Mouse (Mus musculus): Measurements from ENCODE around the gene Igtp. TPM values are rescaled to one million over a fixed set of nuclear protein-coding genes. Genes with fewer than 3 reads are reported as not detected.
"Not testable (repeated sequence)": the region's sequence is repeated elsewhere in the genome, so short reads cannot be mapped to it uniquely, and the experiment has no call there.

Igtp gene
- polyA plus RNA-seq, 1 experiment from 2014 or later, result 2.4 TPM

DNA sequence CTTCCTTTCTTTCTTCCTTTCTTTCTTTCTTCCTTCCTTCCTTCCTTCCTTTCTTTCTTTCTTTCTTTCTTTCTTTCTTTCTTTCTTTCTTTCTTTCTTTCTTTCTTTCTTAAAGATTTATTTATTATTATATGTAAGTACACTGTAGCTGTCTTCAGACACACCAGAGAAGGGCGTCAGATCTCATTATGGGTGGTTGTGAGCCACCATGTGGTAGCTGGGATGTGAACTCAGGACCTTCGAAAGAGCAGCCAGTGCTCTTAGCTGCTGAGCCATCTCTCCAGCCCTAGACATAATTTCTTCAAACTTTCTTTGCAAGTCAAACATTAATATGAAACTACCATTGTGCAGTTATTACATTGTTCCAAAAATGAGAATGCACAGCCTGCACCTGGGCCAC, 25.5 kb downstream of the Igtp start:
- not testable (repeated sequence) for H3K9ac ChIP-seq; DNase-seq (ENCODE audit: low spot score); H3K27me3 ChIP-seq (ENCODE audit: control insufficient read depth, insufficient read depth, low read length); H3K36me3 ChIP-seq (replicated peaks; ENCODE audit: control insufficient read depth, insufficient read depth); H3K4me2 ChIP-seq (replicated peaks); H3K9me3 ChIP-seq (ENCODE audit: control insufficient read depth, low read length); ATAC-seq (ENCODE audit: low FRiP score); H3K4me1 ChIP-seq (replicated peaks; ENCODE audit: control insufficient read depth, insufficient read depth, low read length); H3K4me3 ChIP-seq (replicated peaks; ENCODE audit: low read length); H3K27ac ChIP-seq
- 82% methylated on average over 2 of the region's 2 CpGs for WGBS

DNA sequence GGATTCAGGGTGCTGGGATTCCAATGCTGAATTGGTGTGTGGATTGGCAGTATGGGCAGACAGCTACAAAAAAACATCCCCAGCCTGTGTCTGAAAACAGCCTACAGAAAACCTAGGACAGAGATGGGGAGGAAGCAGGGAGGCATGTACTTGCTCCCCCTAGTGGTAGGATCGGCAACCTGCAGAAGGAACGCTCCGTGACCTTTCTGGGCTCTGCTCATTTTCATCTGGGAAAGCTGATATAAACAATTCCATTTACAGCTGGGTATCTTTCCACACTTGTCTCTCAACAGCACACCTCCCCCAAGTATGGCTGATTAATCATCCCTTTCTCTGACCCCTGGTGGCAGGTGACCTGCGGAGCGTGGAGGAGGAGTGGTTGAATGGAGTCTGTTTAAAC, 26.3 kb downstream of the Igtp start:
- H3K27ac ChIP-seq, result no peak overlapping the region
- 0 out of 2 replicates have a peak overlapping the region, but pooled peaks have one; percentile 12 for H3K4me2 ChIP-seq (replicated peaks)
- DNase-seq (ENCODE audit: low spot score), result peak; percentile 74
- ATAC-seq (ENCODE audit: low FRiP score), result no peak
- H3K27me3 ChIP-seq (ENCODE audit: control insufficient read depth, insufficient read depth, low read length), result no peaks in the 10 kb centered on the region
- no peak overlapping the region for H3K9ac ChIP-seq
- no peaks in the 10 kb centered on the region for H3K9me3 ChIP-seq (ENCODE audit: control insufficient read depth, low read length)
- no peaks in the 10 kb centered on the region for H3K4me1 ChIP-seq (replicated peaks; ENCODE audit: control insufficient read depth, insufficient read depth, low read length)
- H3K36me3 ChIP-seq (replicated peaks; ENCODE audit: control insufficient read depth, insufficient read depth), result no peaks in the 10 kb centered on the region
- WGBS, result 6% methylated on average over 5 of the region's 5 CpGs
- no peak overlapping the region for H3K4me3 ChIP-seq (replicated peaks; ENCODE audit: low read length)

DNA sequence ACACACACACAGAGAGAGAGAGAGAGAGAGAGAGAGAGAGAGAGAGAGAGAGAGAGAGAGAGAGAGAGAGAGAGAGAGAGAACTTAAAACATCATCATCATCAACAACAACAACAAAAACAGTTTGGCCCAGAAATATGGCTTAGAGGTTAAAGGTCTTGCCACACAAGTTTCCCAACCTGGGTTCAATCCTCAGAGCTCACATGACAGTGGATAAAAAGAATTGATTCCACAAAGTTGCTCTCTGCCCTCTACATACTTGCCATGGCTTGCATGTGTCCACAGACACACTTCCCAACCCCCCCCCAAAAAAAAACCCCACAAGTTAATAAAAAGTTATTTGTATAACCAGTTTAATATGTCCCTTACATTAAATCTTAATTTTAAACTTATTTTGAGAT, 27.1 kb downstream of the Igtp start:
- H3K4me2 ChIP-seq (replicated peaks), result no peak overlapping the region
- no peak for ATAC-seq (ENCODE audit: low FRiP score)
- no peak overlapping the region for H3K27ac ChIP-seq
- no peaks in the 10 kb centered on the region for H3K36me3 ChIP-seq (replicated peaks; ENCODE audit: control insufficient read depth, insufficient read depth)
- no peaks in the 10 kb centered on the region for H3K27me3 ChIP-seq (ENCODE audit: control insufficient read depth, insufficient read depth, low read length)
- DNase-seq (ENCODE audit: low spot score), result no peak
- no peak overlapping the region for H3K9ac ChIP-seq
- H3K4me3 ChIP-seq (replicated peaks; ENCODE audit: low read length), result no peak overlapping the region
- H3K9me3 ChIP-seq (ENCODE audit: control insufficient read depth, low read length), result no peaks in the 10 kb centered on the region
- no peaks in the 10 kb centered on the region for H3K4me1 ChIP-seq (replicated peaks; ENCODE audit: control insufficient read depth, insufficient read depth, low read length)

DNA sequence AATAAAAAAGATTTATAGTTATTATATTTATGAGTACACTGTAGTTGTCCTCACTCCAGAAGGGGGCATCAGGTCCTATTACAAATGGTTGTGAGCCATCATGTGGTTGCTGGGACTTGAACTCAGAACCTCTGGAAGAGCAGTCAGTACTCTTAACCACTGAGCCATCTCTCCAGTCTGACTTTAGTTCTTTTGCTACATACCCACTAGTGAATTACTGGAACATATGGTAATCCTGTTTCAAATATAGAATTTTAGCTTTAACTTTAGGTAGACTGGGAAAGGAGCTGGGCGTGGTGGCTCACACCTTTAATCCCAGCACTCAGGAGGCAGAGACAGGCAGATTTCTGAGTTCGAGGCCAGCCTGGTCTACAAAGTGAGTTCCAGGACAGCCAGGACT, 28.7 kb downstream of the Igtp start:
- H3K4me3 ChIP-seq (replicated peaks; ENCODE audit: low read length); H3K4me2 ChIP-seq (replicated peaks); DNase-seq (ENCODE audit: low spot score); H3K27ac ChIP-seq; ATAC-seq (ENCODE audit: low FRiP score); H3K9me3 ChIP-seq (ENCODE audit: control insufficient read depth, low read length); H3K36me3 ChIP-seq (replicated peaks; ENCODE audit: control insufficient read depth, insufficient read depth); H3K4me1 ChIP-seq (replicated peaks; ENCODE audit: control insufficient read depth, insufficient read depth, low read length); H3K27me3 ChIP-seq (ENCODE audit: control insufficient read depth, insufficient read depth, low read length); H3K9ac ChIP-seq: not testable (repeated sequence)
- 75% methylated on average over 2 of the region's 2 CpGs for WGBS

GRCm38 (mm10) chr11:58230396-58230910, 31.1 kb downstream of the Igtp start:
- WGBS, result 66% methylated on average over 16 of the region's 16 CpGs
- no peak overlapping the region for H3K4me3 ChIP-seq (replicated peaks; ENCODE audit: low read length)
- no peak for ATAC-seq (ENCODE audit: low FRiP score)
- H3K9ac ChIP-seq, result no peak overlapping the region
- no peak overlapping the region for H3K27ac ChIP-seq
- no peaks in the 10 kb centered on the region for H3K36me3 ChIP-seq (replicated peaks; ENCODE audit: control insufficient read depth, insufficient read depth)
- no peak for DNase-seq (ENCODE audit: low spot score)
- no peaks in the 10 kb centered on the region for H3K9me3 ChIP-seq (ENCODE audit: control insufficient read depth, low read length)
- H3K4me2 ChIP-seq (replicated peaks), result no peak overlapping the region
- H3K4me1 ChIP-seq (replicated peaks; ENCODE audit: control insufficient read depth, insufficient read depth, low read length), result no peaks in the 10 kb centered on the region
- no peaks in the 10 kb centered on the region for H3K27me3 ChIP-seq (ENCODE audit: control insufficient read depth, insufficient read depth, low read length)

DNA sequence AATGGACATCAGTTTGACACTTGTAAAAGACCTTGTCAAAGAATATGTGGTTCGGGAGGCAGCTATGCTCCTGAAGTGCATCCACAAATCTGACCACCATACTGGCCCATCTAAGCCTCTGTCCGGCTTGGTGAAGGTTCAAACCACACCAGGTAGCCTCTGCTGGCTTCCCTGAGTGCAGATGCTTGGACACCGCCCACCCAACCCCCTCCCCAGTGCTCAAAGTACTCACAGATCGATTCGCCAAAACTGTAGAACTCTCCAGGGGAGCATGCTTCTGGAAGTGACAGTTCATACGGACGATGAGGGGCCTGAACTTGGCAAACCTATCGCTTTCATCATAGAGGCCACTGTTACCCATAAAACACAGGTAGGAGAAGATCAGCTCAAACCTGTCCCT, 31.8 kb downstream of the Igtp start:
- Histone ChIP-seq H3K9me3 (ENCODE audit: control insufficient read depth, low read length) (no peaks in the 10 kb centered on the region), H3K4me3 (replicated peaks; ENCODE audit: low read length) (no peak overlapping the region), H3K27ac (no peak overlapping the region), H3K9ac (no peak overlapping the region), H3K4me1 (replicated peaks; ENCODE audit: control insufficient read depth, insufficient read depth, low read length) (no peaks in the 10 kb centered on the region), H3K36me3 (replicated peaks; ENCODE audit: control insufficient read depth, insufficient read depth) (no peaks in the 10 kb centered on the region), H3K4me2 (replicated peaks) (no peak overlapping the region), H3K27me3 (ENCODE audit: control insufficient read depth, insufficient read depth, low read length) (no peaks in the 10 kb centered on the region)
- no peak for ATAC-seq (ENCODE audit: low FRiP score)
- 92% methylated on average over 8 of the region's 8 CpGs for WGBS
- no peak for DNase-seq (ENCODE audit: low spot score)

DNA sequence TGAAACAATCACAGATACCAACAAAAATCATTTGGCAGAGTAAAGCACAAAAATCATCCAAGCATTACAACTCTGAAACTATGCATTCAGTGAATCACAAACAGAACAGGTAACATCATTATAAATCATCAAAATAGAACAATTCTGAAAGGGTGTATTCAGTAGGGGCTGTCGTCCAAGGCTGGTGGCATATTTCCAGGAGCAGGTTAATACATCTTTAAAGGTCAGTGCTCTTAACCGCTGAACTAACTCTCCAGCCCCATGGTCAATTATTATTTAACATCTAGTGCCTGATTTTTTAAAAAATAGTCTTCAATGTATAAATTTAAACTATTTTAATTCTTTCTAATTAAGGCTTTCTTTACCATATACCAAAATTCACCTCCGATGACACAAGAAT, 35.2 kb downstream of the Igtp start:
- DNase-seq (ENCODE audit: low spot score); H3K4me1 ChIP-seq (replicated peaks; ENCODE audit: control insufficient read depth, insufficient read depth, low read length); ATAC-seq (ENCODE audit: low FRiP score); H3K9me3 ChIP-seq (ENCODE audit: control insufficient read depth, low read length); H3K27me3 ChIP-seq (ENCODE audit: control insufficient read depth, insufficient read depth, low read length); H3K4me2 ChIP-seq (replicated peaks); H3K4me3 ChIP-seq (replicated peaks; ENCODE audit: low read length); H3K27ac ChIP-seq; H3K36me3 ChIP-seq (replicated peaks; ENCODE audit: control insufficient read depth, insufficient read depth); H3K9ac ChIP-seq: not testable (repeated sequence)
- WGBS, result 81% methylated on average over 3 of the region's 3 CpGs

- H3K4me3 ChIP-seq (replicated peaks; ENCODE audit: low read length), result no peak overlapping the region
- no peaks in the 10 kb centered on the region for H3K36me3 ChIP-seq (replicated peaks; ENCODE audit: control insufficient read depth, insufficient read depth)
- ATAC-seq (ENCODE audit: low FRiP score) (no peak), DNase-seq (ENCODE audit: low spot score) (no peak)
- WGBS, result 17% methylated on average over 6 of the region's 6 CpGs
- no peak overlapping the region for H3K9ac ChIP-seq
- no peaks in the 10 kb centered on the region for H3K27me3 ChIP-seq (ENCODE audit: control insufficient read depth, insufficient read depth, low read length)
- H3K9me3 ChIP-seq (ENCODE audit: control insufficient read depth, low read length), result no peaks in the 10 kb centered on the region
- no peak overlapping the region for H3K4me2 ChIP-seq (replicated peaks)
- no peak overlapping the region for H3K27ac ChIP-seq
- 0 out of 2 replicates have a peak, but pooled peaks cover 5% of the 10 kb centered on the region for H3K4me1 ChIP-seq (replicated peaks; ENCODE audit: control insufficient read depth, insufficient read depth, low read length)
These were observed 35.8 kb downstream of the Igtp start for GRCm38 (mm10) chr11:58235152-58235551.

DNA sequence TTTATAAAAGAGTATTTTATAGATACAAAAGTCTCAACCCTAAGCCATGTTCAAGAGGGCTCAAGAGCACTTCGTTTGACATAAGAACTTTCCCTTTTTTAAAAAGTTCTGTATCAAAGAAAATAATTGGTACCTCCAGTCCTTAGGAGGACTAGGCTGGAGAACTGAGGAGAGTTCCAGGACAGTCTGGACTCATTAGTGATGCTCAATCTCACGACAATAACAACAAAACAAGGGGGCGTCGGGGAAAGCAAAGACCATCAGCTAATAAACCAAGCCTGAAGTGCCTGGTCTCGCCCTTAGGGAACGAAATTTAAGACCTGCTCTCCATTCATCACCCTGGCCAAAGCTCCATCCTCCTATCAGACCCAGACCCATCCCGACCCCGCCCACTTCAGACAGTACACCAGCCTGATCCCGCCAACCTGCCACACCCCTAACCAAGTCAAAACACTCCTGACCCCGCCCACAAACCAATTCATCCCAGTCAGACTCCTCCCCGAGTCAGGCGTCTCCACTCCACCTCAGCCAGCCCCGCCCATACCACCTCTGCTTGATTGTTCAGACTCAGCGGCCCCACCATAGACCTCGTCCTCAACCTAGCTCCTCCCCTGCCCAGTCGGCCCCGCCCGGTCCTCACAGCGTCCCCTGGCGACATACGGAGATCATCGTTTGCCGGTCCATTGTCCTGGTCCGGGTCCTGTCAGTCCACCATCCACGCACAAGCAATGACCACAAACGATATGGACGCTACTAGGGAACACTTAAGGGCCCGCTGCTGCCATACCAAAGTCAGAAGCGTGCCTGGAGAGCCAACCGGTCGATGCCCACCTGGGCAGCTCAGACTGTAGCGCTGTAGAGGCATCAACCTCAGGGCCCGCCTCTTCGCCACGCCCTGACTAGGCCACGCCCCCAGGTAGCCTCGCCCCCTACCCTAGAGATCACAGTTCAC, 39.8 kb downstream of the Igtp start:
- DNase-seq (ENCODE audit: low spot score), result peak; percentile 38
- no peak overlapping the region for H3K27ac ChIP-seq
- ATAC-seq (ENCODE audit: low FRiP score), result peak; percentile 90

More for the DNA sequence above, 39.8 kb downstream of the Igtp start:
- Histone ChIP-seq H3K4me2 (replicated peaks) (peak overlapping the region; percentile 65), H3K9ac (peak overlapping the region; percentile 63), H3K36me3 (replicated peaks; ENCODE audit: control insufficient read depth, insufficient read depth) (no peaks in the 10 kb centered on the region), H3K4me1 (replicated peaks; ENCODE audit: control insufficient read depth, insufficient read depth, low read length) (0 out of 2 replicates have a peak, but pooled peaks cover 5% of the 10 kb centered on the region), H3K27me3 (ENCODE audit: control insufficient read depth, insufficient read depth, low read length) (no peaks in the 10 kb centered on the region), H3K4me3 (replicated peaks; ENCODE audit: low read length) (peak overlapping the region; percentile 39), H3K9me3 (ENCODE audit: control insufficient read depth, low read length) (no peaks in the 10 kb centered on the region)
- WGBS, result 2% methylated on average over 37 of the region's 37 CpGs

Data from hindbrain, embryonic 14.5 days (tissue).